Mouse (Mus musculus) gastrocnemius, postnatal 36 days (tissue): ENCODE results near the gene Acer3. TPM values are rescaled to one million over a fixed set of nuclear protein-coding genes. Genes with fewer than 3 reads are reported as not detected.
"Not testable (repeated sequence)": the region's sequence is repeated elsewhere in the genome, so short reads cannot be mapped to it uniquely, and the experiment has no call there.

Experiments
- DNase-seq, 2 experiments: peaks; one replicate each; pipeline ENCODE4 v3.0.0; 2022
- intact Hi-C: fragments of 180-260 bp; cut with DNase I; formaldehyde crosslinking; loops from one replicate; pipeline ENCODE4 v1.15.1; 2025
- total RNA-seq, 2 experiments: library from RNA; stranded (reverse); gene quantifications; 2 replicates each; pipeline ENCODE4 v1.2.3; 2021

Acer3 gene
- total RNA-seq, 2 experiments from 2014 or later: 4.9 to 5.3 TPM

GRCm38 (mm10) chr7:98189745-98190144 is 131.3 kb downstream of the Acer3 start:
- intact Hi-C loops: loop anchor here (2.0 to 5.0 kb wide), 2 partner anchors 32 to 67 kb away; no protein-coding TSS in a partner anchor
- no peak for DNase-seq

- no peak for DNase-seq
- intact Hi-C loops: loop anchor here (2.0 kb wide), 1 partner anchor 66 kb away; no protein-coding TSS in a partner anchor
Observed at GRCm38 (mm10) chr7:98188680-98189079, 132.3 kb downstream of the Acer3 start.

DNA sequence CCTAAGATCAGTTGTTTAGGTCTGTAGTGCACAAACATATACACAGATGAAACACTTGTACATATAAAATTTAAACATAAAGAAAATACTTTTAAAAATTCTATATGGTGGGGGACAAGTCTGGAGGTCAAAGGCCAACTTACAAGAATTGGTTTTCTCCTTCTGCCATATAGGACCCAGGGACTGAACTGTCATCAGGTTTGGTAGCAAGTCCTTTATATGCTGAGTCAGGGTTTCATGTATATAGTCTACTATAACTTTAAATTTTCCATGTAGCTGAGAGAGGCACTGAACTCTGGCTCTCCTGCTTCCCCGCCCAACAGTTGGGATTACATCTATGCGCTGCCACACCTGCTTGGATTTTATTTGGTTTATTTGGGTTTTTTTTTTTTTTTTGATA is 132.8 kb downstream of the Acer3 start:
- intact Hi-C loops: loop anchor here (2.0 kb wide), 1 partner anchor 65 kb away; no protein-coding TSS in a partner anchor
- no peak for DNase-seq

GRCm38 (mm10) chr7:98187332-98187731 is 133.7 kb downstream of the Acer3 start:
- intact Hi-C loops, DNase-seq: not testable (repeated sequence)

DNA sequence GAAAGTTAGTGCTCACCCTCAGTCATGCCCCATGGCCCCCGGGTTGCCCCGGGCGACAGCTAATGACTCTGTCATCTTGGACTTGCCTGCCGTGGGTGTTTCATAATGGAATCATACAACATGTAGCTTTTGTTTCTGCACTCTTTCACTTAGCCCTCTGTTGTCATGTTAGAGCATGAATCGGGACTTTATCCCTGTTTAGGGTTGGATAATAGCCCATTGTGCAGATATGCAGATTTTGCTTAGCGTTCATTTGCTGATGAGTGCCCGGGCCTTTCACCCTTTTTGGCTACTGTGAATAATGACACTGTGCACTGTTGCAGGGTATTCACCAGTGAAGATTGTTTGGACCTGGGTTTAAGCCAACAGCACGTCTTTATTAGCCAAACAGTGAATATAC is 134.4 kb downstream of the Acer3 start:
- intact Hi-C loops: no loop called here
- DNase-seq: no peak

DNA sequence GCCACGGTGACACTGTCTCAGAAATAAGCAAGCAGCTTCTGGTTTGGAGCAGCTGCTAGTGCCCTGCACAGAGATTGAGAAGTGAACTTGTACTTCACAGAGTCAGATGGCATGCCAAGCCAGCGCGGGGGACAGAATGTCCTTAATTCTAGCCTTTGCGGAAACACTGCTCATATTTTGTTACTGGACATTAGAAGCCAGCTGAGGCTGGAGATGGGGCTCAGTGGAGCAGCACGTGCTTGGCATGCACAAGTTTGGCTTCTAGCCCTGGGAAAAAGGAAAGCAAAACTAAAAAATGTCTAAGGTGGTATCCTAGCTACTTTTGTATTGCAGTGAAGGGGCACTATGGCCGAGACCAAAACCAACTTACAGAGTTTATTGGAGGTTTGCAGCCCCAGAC is 135.7 kb downstream of the Acer3 start:
- no peak for DNase-seq
- intact Hi-C loops: no loop called here

GRCm38 (mm10) chr7:98178560-98179231 is 142.3 kb downstream of the Acer3 start:
- DNase-seq: peak in 1 of 2 experiments; percentile 8
- intact Hi-C loops: no loop called here

GRCm38 (mm10) chr7:98177929-98178559 is 143.0 kb downstream of the Acer3 start, which contains the start of gene Capn5:
Capn5 (minus strand) TSS chr7:98178274.
- intact Hi-C loops: no loop called here
- DNase-seq: peak; percentile 54

DNA sequence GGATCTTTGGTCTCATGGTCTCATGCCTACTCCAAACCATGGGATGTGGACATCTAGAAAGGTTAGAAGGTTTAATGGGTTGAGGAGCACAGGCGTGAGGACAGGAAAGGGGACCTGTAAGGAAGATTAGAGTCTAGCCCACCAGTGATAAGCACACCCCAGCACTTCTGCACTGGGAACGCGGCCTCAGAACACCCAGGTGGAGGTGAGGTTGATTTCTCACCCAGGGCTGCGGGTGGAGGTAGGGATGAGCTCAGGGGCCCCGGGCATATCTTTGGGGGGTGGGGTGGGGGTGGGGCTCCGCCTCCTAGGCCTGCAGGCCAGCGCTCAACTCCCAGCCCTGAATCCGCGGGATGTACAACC is 143.5 kb downstream of the Acer3 start:
- intact Hi-C loops: no loop called here
- DNase-seq: no peak

DNA sequence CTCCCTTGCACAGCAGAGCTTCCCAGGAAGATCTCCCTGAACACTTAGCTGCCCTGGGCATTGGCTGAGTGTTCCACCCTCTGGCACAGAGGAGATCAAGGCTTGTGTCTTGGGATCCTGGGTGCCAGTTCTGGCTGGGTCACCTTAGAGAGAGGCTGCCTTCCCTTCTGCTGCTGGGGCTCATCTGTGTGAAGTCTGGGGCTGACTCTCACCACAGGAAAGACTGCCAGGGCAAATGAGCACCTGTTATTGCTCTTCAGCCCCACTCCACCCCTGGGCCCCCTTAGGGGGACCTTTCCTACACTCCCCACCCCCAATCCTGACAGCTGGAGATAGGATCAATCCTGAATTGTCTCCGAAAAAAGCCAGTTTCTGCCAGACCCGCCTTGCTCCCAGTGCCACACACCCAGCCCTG is 143.9 kb downstream of the Acer3 start:
- DNase-seq: no peak
- intact Hi-C loops: no loop called here

DNA sequence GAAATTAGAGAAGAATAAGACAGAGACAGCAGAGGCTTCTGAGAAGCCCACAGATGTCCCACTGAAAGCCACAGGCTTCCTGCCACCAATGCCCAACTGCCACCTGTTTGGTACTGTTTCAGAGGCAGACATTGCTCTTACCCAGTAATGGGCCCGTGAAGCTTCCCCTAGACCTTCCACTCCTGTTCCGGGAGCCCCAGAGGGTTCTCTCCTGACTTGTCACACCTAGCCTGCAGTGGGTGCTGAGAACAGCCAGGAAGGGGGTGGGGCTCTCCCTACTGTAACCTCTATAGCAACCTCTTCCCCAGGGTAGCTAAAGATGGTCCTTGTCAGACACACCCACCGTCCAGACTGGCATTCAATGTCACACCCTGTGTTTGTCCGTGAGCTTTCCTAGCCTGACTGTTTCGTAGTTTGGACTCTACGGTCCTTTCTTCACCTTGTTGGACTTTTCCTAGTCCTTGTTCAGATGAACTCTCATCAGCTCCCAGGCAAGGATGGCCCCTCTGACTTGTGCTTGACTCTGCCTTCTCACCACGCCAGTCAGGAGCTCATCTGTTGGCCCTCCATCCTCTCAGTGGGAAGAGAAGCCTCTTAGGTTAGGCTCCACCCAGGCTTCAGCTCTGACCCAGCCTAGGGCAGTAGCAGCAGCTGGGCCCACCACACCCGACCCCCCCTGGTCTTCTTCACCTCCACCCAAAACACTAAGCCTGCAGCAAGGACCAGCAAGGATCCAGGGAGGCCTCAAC is 144.5 kb downstream of the Acer3 start:
- no peak for DNase-seq
- intact Hi-C loops: no loop called here

DNA sequence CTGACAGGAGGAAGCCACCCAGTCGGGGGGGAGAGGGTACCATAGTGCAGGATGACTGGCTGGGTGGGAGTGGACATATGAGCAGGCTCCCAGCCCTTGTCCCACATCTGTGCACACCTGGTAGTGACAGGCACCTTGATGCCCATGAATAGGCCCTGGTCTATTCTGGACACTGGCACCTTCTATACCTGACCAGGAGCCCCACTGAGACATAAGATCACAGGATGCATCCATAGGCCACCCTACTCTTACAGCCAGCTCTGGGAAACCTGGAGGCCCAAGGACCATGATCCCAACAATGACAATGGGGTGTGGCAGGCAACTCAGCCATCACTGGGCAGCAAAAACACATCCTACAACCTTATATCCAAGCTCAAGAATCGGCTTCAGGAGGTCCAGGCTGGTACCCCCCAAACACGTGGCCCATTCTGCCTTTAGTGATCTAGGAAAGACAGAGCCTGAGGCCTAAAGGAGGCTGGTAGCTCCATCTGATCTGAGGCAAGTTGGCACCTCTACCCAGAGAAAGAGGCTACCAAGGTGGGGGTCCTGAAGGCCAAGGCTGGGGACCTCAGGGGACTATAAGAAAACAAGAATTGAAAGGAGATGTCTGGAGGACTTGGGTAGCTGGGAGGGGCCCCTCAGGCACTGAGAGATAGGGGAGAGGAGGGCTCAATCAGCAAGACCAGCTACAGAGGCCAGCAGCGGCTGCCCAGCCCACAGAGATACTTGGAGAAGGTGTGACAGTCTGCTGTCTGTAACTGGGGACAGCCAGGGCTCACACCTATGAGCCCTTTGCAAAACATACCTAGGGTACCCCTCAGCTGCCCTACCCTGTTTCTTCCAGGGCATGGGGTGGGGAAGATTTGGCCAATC is 145.9 kb downstream of the Acer3 start:
- no peak for DNase-seq
- intact Hi-C loops: no loop called here

GRCm38 (mm10) chr7:98173408-98173807 is 147.6 kb downstream of the Acer3 start:
- DNase-seq: no peak
- intact Hi-C loops: no loop called here

DNA sequence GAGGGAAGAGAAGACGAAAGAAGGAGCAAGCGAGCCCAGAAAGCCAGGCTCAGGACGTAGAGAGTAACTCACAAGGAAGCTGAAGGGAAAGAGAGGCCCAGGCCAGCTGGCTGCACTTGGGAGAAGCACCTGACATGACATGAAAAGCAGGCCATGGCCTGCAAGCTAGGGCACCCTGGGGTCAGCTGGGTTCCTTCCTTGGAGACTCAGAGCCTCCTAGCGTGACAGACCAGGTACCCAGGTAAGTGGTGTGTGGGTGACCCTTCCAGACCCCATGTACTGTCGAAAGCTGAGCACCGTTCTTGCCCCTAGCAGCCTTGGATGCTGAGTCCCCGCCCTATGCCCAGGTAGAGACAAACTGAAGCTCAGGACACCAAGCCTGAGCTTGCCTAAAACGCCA is 148.3 kb downstream of the Acer3 start:
- intact Hi-C loops: no loop called here
- no peak for DNase-seq

DNA sequence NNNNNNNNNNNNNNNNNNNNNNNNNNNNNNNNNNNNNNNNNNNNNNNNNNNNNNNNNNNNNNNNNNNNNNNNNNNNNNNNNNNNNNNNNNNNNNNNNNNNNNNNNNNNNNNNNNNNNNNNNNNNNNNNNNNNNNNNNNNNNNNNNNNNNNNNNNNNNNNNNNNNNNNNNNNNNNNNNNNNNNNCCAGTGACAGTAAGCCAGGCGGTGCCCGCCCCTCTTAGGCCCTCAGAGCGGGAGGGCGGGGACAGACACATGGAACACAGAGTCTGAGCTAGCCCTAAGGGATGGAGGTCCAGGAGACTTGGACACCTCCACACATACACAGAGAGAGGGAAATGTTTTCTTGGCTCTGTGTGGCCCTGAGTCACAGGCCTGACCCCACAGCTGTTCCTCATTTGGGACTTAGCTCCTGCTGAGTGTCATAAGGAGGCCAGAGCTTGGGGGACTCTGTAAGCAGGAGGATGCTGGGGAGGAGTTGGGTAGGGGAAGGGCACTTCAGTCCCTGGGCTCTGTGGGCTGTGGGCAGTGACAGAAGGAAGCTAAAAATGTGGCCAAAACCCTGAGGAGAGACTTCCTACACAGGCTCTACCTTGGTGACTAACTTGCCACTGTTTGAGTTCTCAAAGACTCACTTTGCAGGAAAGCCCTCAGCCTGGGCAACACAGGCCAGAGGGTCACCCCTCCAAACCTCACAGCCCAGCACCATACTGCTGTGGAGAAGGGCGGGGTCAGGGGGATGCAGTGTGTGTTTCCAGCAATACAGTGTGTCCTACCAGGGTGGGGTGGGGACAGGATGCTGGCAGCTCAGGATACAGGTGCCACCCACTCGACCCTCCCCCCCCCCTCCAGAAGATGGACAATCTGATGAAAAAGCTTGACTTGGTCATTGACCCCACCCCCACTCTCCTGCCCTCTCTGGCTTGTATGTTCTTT is 149.6 kb downstream of the Acer3 start:
- intact Hi-C loops: no loop called here
- peak; percentile 54 to 66 for DNase-seq

DNA sequence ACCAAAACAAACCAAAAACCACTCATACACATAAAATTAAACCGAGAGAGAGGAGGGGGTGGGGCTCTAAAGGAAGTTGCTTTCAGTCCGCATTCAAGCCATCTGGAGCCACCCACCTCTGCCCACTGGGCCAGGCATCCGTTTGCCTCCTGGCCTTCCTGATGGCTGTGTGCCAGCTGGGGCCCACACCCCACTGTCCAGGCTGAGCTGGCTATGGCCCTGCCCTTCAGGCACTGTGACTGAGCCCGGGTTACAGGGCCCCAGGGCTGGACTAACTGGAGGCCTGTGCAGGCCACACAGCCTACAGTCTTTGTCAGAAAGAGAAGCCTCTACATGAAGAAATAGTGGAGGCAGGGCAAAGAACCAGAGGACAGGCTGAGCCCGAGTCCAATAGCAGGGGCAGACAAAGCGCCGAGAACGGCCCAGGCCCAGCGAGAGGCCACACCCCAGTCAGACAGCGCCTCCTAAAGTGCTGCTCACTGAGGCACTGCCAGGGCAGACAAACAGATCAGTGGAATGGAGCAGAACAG is 155.9 kb downstream of the Acer3 start:
- no peak for DNase-seq
- intact Hi-C loops: no loop called here

DNA sequence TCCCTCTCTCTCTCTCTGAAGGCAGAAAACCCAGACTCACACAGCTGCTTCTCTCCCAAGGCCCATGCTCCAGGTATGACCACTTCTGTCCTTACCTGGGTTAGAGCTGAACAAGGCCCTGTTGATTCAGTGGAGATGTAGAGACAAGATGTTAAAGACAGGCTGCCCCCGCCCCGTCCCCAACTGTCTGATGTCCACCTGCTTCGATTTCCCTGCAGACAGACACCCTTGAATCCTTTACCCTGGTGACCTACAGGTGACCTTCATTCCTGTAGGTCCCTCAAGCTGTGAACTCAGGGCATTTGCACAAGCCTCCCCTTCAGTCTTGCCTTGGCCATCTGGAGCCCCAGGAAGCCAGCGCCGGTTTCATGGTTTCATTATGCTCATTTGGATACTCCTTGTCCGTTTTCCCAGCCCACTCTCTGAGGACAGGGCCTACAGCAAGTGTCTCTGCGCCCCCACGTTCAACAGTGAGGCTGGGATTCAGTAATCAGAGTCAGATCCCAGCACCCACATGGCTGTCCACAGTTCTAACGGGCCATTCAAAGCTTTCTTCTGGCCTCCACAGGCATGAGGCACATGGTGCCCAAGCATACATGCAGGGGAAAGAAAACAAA is 156.5 kb downstream of the Acer3 start:
- intact Hi-C loops: no loop called here

GRCm38 (mm10) chr7:98163700-98164099 is 157.3 kb downstream of the Acer3 start:
- no peak for DNase-seq
- intact Hi-C loops: no loop called here

More for the DNA sequence above, 156.5 kb downstream of the Acer3 start:
- DNase-seq: no peak

DNA sequence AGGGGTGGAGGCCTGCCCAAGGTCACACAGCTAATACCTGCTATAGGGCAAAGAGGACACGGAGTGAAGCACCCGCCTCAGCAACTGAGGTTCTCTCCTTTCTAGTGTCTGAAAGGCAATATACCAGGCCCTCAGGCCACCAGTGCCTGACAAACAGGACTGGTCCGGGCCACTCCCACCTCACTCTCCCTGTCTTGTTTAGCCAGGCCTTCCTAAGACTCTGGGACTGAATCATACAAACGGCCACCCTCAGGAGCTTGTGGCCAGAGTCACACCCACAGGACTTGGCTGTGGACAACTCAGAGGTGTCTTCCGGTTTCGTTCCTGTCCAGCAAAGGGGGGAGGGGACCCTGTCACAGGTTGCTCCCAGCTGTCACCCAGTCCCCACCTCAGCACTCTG is 158.8 kb downstream of the Acer3 start:
- intact Hi-C loops: no loop called here
- DNase-seq: no peak
